Mouse (Mus musculus): Measurements from ENCODE around the gene Wfdc6b. TPM values are rescaled to one million over a fixed set of nuclear protein-coding genes. Genes with fewer than 3 reads are reported as not detected.

Gene Wfdc6b
- polyA plus RNA-seq, 1 experiment from 2014 or later, result not detected

DNA sequence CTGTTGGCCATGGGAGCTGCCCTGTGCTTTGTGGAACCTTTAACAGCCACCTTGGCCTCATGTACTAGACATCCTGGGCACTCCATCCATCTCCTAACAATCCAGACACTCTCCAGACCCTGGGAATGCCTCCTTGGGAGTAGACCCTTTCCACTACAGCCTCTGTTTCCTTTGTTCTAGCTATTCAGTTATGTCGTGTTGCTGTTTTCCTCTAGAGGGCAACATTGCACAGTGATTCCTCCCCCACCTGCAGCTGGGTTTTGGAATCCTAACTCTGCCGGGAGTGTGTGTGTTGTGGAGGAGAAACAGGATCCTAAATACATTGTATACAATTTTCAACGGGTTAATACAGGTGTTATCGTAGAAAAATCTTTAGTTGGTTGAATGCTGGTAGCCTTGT, 21.3 kb upstream of the Wfdc6b start:
- WGBS, result 4% methylated on average over 4 of the region's 4 CpGs
- Histone ChIP-seq H3K27me3 (ENCODE audit: control insufficient read depth, insufficient read depth, low read length) (no peaks in the 10 kb centered on the region), H3K4me3 (ENCODE audit: low read depth, low read length) (no peak overlapping the region), H3K4me2 (replicated peaks; ENCODE audit: low read depth) (no peak overlapping the region), H3K9me3 (ENCODE audit: control insufficient read depth, low read length) (no peaks in the 10 kb centered on the region), H3K9ac (ENCODE audit: low read length) (no peak overlapping the region), H3K36me3 (ENCODE audit: control insufficient read depth, insufficient read depth, low read length) (no peaks in the 10 kb centered on the region), H3K4me1 (replicated peaks; ENCODE audit: control insufficient read depth, insufficient read depth) (no peaks in the 10 kb centered on the region), H3K27ac (replicated peaks) (no peak overlapping the region)
- ATAC-seq (ENCODE audit: low FRiP score, low TSS enrichment) (0 out of 2 replicates have a peak, but pooled peaks have one; percentile 21), DNase-seq (ENCODE audit: low spot score) (peak; percentile 39)
- TF ChIP-seq EP300 (optimal IDR thresholded peaks at IDR 0.05) (no peak), CTCF (IDR thresholded peaks at IDR 0.05; ENCODE audit: low read depth) (peak; percentile 87)

DNA sequence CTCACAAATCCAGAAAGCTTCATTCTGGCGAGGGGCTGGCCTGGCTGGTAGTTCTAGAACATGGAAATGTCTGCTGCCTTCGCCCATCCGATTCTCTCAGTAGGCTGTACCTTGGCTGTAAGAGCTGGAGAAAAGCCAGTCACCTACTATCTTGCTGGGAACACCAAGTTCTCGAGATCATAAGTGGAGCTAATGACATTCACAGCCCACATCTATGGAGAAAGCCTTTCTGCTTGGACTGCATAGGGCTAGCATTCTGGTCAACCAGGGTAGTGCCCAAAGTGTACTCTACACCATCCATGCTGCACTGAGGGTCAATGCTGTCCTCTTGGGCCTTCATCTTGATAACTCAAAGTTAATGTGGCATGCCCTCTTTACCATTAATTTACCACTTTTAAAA, 19.8 kb upstream of the Wfdc6b start, which contains the start of gene Eppin:
TSS of gene Eppin (minus strand) at position 101 of the 400 bp plus-strand sequence.
- no peaks in the 10 kb centered on the region for H3K9me3 ChIP-seq (ENCODE audit: control insufficient read depth, low read length)
- no peaks in the 10 kb centered on the region for H3K36me3 ChIP-seq (ENCODE audit: control insufficient read depth, insufficient read depth, low read length)
- no peaks in the 10 kb centered on the region for H3K4me1 ChIP-seq (replicated peaks; ENCODE audit: control insufficient read depth, insufficient read depth)
- H3K4me2 ChIP-seq (replicated peaks; ENCODE audit: low read depth), result no peak within 1 kb of the TSS
- 83% methylated on average over 4 of the region's 4 CpGs for WGBS
- H3K27me3 ChIP-seq (ENCODE audit: control insufficient read depth, insufficient read depth, low read length), result no peaks in the 10 kb centered on the region
- H3K4me3 ChIP-seq (ENCODE audit: low read depth, low read length), result no peak within 1 kb of the TSS
- DNase-seq (ENCODE audit: low spot score), result no peak
- ATAC-seq (ENCODE audit: low FRiP score, low TSS enrichment), result no peak
- no peak within 1 kb of the TSS for H3K9ac ChIP-seq (ENCODE audit: low read length)
- no peak within 1 kb of the TSS for H3K27ac ChIP-seq (replicated peaks)
- no peak for TF ChIP-seq CTCF (IDR thresholded peaks at IDR 0.05; ENCODE audit: low read depth)
- TF ChIP-seq EP300 (optimal IDR thresholded peaks at IDR 0.05), result no peak

DNA sequence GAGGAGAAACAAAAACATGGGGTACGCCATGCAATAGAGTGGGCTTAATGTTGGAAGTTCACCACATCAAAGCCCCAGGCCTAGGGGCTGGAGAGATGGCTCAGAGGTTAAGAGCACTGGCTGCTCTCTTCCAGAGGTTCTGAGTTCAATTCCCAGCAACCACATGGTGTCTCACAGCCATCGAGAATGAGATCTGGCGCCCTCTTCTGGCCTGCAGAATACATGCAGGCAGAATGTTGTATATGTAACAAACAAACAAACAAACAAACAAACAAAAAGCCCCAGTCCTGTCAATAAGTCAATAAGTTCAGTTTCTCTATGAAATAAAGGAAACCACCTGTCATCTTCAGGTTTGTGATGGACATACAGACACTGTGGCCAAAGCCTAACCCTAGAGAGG, 13.1 kb upstream of the Wfdc6b start:
- Histone ChIP-seq H3K4me2 (replicated peaks; ENCODE audit: low read depth) (no peak overlapping the region), H3K27me3 (ENCODE audit: control insufficient read depth, insufficient read depth, low read length) (no peaks in the 10 kb centered on the region), H3K9me3 (ENCODE audit: control insufficient read depth, low read length) (no peaks in the 10 kb centered on the region), H3K4me1 (replicated peaks; ENCODE audit: control insufficient read depth, insufficient read depth) (no peaks in the 10 kb centered on the region), H3K36me3 (ENCODE audit: control insufficient read depth, insufficient read depth, low read length) (no peaks in the 10 kb centered on the region), H3K27ac (replicated peaks) (no peak overlapping the region), H3K9ac (ENCODE audit: low read length) (no peak overlapping the region), H3K4me3 (ENCODE audit: low read depth, low read length) (no peak overlapping the region)
- 77% methylated on average over 3 of the region's 3 CpGs for WGBS
- no peak for ATAC-seq (ENCODE audit: low FRiP score, low TSS enrichment)
- TF ChIP-seq CTCF (IDR thresholded peaks at IDR 0.05; ENCODE audit: low read depth) (peak; percentile 32), EP300 (optimal IDR thresholded peaks at IDR 0.05) (no peak)
- DNase-seq (ENCODE audit: low spot score), result no peak

- H3K9ac ChIP-seq (ENCODE audit: low read length), result no peak overlapping the region
- H3K27ac ChIP-seq (replicated peaks), result no peak overlapping the region
- ATAC-seq (ENCODE audit: low FRiP score, low TSS enrichment), result no peak
- no peak for DNase-seq (ENCODE audit: low spot score)
- H3K4me2 ChIP-seq (replicated peaks; ENCODE audit: low read depth), result no peak overlapping the region
- H3K4me3 ChIP-seq (ENCODE audit: low read depth, low read length), result no peak overlapping the region
- 89% methylated on average over 3 of the region's 3 CpGs for WGBS
- no peaks in the 10 kb centered on the region for H3K4me1 ChIP-seq (replicated peaks; ENCODE audit: control insufficient read depth, insufficient read depth)
- no peaks in the 10 kb centered on the region for H3K27me3 ChIP-seq (ENCODE audit: control insufficient read depth, insufficient read depth, low read length)
- H3K36me3 ChIP-seq (ENCODE audit: control insufficient read depth, insufficient read depth, low read length), result no peaks in the 10 kb centered on the region
- TF ChIP-seq EP300 (optimal IDR thresholded peaks at IDR 0.05), result no peak
- TF ChIP-seq CTCF (IDR thresholded peaks at IDR 0.05; ENCODE audit: low read depth), result peak; percentile 18; the same call in 1 of the 2 replicates
- H3K9me3 ChIP-seq (ENCODE audit: control insufficient read depth, low read length), result no peaks in the 10 kb centered on the region
Measured at GRCm38 (mm10) chr2:164603482-164603881, 9.8 kb upstream of the Wfdc6b start.

GRCm38 (mm10) chr2:164604411-164604810, 8.9 kb upstream of the Wfdc6b start:
- ATAC-seq (ENCODE audit: low FRiP score, low TSS enrichment) (no peak), DNase-seq (ENCODE audit: low spot score) (no peak)
- Histone ChIP-seq H3K4me2 (replicated peaks; ENCODE audit: low read depth) (no peak overlapping the region), H3K27ac (replicated peaks) (no peak overlapping the region), H3K36me3 (ENCODE audit: control insufficient read depth, insufficient read depth, low read length) (no peaks in the 10 kb centered on the region), H3K4me1 (replicated peaks; ENCODE audit: control insufficient read depth, insufficient read depth) (no peaks in the 10 kb centered on the region), H3K9ac (ENCODE audit: low read length) (no peak overlapping the region), H3K4me3 (ENCODE audit: low read depth, low read length) (no peak overlapping the region), H3K9me3 (ENCODE audit: control insufficient read depth, low read length) (no peaks in the 10 kb centered on the region), H3K27me3 (ENCODE audit: control insufficient read depth, insufficient read depth, low read length) (no peaks in the 10 kb centered on the region)
- WGBS, result 88% methylated on average over 8 of the region's 8 CpGs
- TF ChIP-seq EP300 (optimal IDR thresholded peaks at IDR 0.05) (no peak), CTCF (IDR thresholded peaks at IDR 0.05; ENCODE audit: low read depth) (no peak)

DNA sequence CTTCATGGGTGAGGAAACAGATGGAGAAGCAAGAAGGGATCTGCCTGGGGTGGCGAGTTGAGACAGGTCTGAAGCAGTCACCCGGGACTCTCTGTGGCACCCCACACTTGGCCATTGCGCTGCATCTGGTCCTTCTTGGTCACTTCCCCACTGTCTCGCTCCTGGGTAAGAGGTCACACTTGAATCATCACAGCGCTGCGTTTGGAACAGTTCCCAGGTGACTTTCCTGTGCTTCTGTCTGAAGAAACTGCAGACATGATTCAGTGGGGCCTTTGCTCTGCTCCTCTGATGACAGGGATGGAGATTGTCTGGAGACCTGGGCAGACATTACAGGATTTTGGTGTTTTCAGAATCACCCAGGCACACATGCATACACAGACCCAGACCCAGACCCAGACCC, 4.5 kb upstream of the Wfdc6b start:
- Histone ChIP-seq H3K9ac (ENCODE audit: low read length) (no peak overlapping the region), H3K27ac (replicated peaks) (no peak overlapping the region), H3K4me1 (replicated peaks; ENCODE audit: control insufficient read depth, insufficient read depth) (no peaks in the 10 kb centered on the region), H3K4me3 (ENCODE audit: low read depth, low read length) (no peak overlapping the region), H3K36me3 (ENCODE audit: control insufficient read depth, insufficient read depth, low read length) (no peaks in the 10 kb centered on the region), H3K9me3 (ENCODE audit: control insufficient read depth, low read length) (no peaks in the 10 kb centered on the region), H3K4me2 (replicated peaks; ENCODE audit: low read depth) (no peak overlapping the region), H3K27me3 (ENCODE audit: control insufficient read depth, insufficient read depth, low read length) (no peaks in the 10 kb centered on the region)
- 67% methylated on average over 6 of the region's 6 CpGs for WGBS
- DNase-seq (ENCODE audit: low spot score) (no peak), ATAC-seq (ENCODE audit: low FRiP score, low TSS enrichment) (no peak)
- no peak for TF ChIP-seq EP300 (optimal IDR thresholded peaks at IDR 0.05)
- no peak for TF ChIP-seq CTCF (IDR thresholded peaks at IDR 0.05; ENCODE audit: low read depth)

Data from stomach, postnatal 0 days (tissue).